Mouse (Mus musculus): ENCODE measurements around the gene Krt18. TPM values are rescaled to one million over a fixed set of nuclear protein-coding genes. Genes with fewer than 3 reads are reported as not detected.

Krt18 gene
- polyA plus RNA-seq, 1 experiment from 2014 or later, result 34.6 TPM

GRCm38 (mm10) chr15:102040277-102040676 is 12.3 kb downstream of the Krt18 start:
- Histone ChIP-seq H3K4me3 (no peak overlapping the region), H3K27ac (replicated peaks) (no peak overlapping the region), H3K9ac (no peak overlapping the region), H3K36me3 (no peaks in the 10 kb centered on the region), H3K4me2 (no peak overlapping the region), H3K9me3 (no peaks in the 10 kb centered on the region), H3K4me1 (0 out of 2 replicates have a peak, but pooled peaks cover 2% of the 10 kb centered on the region), H3K27me3 (replicated peaks) (no peaks in the 10 kb centered on the region)
- no peak for ATAC-seq (ENCODE audit: extremely low read depth, insufficient number of reproducible peaks, low FRiP score, low TSS enrichment)
- 76% methylated on average over 4 of the region's 4 CpGs for WGBS

DNA sequence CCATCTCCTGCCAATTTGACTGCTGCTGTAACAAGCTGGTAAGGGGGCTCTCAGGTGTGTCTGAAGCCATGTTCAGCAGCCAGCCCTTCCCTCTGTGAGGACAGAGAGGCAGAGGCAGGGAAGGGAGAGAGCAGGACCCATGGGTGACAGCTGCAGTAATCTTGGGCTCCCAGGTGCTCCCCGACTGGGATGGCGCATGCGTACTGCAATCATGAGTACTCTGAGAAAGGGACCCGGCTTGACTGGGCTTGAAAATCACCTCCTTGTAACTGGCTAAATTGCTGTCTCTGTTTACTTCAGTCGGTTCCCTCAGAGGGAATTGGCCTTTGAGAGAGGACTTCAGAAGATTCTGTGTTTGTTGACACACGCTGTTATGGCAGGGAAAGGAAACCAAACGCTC is 14.0 kb downstream of the Krt18 start:
- WGBS, result 60% methylated on average over 7 of the region's 7 CpGs

GRCm38 (mm10) chr15:102044745-102045144 is 16.8 kb downstream of the Krt18 start:
- H3K27ac ChIP-seq (replicated peaks), result no peak overlapping the region
- H3K27me3 ChIP-seq (replicated peaks), result no peaks in the 10 kb centered on the region
- WGBS, result 71% methylated on average over 3 of the region's 3 CpGs
- H3K4me3 ChIP-seq, result no peak overlapping the region
- H3K9me3 ChIP-seq, result no peaks in the 10 kb centered on the region
- H3K36me3 ChIP-seq, result no peaks in the 10 kb centered on the region
- no peak overlapping the region for H3K4me2 ChIP-seq
- no peak overlapping the region for H3K9ac ChIP-seq
- no peaks in the 10 kb centered on the region for H3K4me1 ChIP-seq
- ATAC-seq (ENCODE audit: extremely low read depth, insufficient number of reproducible peaks, low FRiP score, low TSS enrichment), result no peak

More for the DNA sequence above, 14.0 kb downstream of the Krt18 start:
- Histone ChIP-seq H3K4me1 (no peaks in the 10 kb centered on the region), H3K9ac (no peak overlapping the region), H3K4me3 (no peak overlapping the region), H3K4me2 (no peak overlapping the region), H3K9me3 (no peaks in the 10 kb centered on the region), H3K27me3 (replicated peaks) (no peaks in the 10 kb centered on the region), H3K27ac (replicated peaks) (no peak overlapping the region), H3K36me3 (no peaks in the 10 kb centered on the region)
- ATAC-seq (ENCODE audit: extremely low read depth, insufficient number of reproducible peaks, low FRiP score, low TSS enrichment), result no peak

DNA sequence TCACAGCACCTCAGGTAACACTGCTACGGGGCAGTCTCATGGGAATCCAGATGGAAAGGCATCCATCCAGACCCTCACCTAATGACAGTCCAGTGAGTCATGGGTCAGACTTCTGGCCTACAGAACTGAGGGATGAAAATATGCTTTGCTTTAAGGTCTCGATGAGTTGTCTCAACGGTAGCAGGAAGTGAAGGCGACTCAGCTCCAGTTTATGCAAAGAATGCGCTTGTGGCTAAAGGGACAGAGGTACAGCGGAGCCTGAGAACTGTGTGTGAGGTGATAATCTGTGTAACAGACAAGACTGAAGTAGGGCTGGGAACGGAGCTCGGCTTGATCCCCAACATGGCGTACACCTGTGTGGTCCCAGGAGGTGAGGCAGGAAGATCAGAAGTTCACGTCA is 17.7 kb downstream of the Krt18 start:
- Histone ChIP-seq H3K4me2 (no peak overlapping the region), H3K27me3 (replicated peaks) (no peaks in the 10 kb centered on the region), H3K4me3 (no peak overlapping the region), H3K36me3 (no peaks in the 10 kb centered on the region), H3K9ac (no peak overlapping the region), H3K4me1 (no peaks in the 10 kb centered on the region), H3K9me3 (no peaks in the 10 kb centered on the region), H3K27ac (replicated peaks) (no peak overlapping the region)
- ATAC-seq (ENCODE audit: extremely low read depth, insufficient number of reproducible peaks, low FRiP score, low TSS enrichment), result no peak
- 56% methylated on average over 10 of the region's 10 CpGs for WGBS

DNA sequence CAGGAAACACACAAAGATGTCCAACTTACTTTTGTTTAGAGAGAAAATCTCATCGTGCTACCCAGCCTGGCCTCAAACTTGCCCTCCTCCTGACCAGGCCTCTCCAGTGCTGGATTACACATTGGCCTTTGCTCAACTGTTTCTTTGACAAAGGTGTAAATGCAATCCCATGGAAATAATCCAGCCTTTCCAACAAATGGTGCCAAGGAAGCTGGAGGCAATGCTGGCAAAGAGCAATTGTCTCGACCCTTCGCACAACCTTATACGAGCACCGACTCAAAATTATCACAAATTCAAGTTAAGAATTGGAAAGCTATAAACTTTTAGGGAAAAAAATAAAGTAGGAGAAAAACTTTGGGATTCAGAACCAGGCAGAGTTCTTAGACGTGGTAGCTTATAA is 20.0 kb downstream of the Krt18 start:
- WGBS, result 77% methylated on average over 6 of the region's 6 CpGs
- no peak overlapping the region for H3K4me3 ChIP-seq
- H3K9ac ChIP-seq, result no peak overlapping the region
- ATAC-seq (ENCODE audit: extremely low read depth, insufficient number of reproducible peaks, low FRiP score, low TSS enrichment), result no peak
- H3K27ac ChIP-seq (replicated peaks), result no peak overlapping the region
- no peak overlapping the region for H3K4me2 ChIP-seq
- H3K4me1 ChIP-seq, result peaks cover 4% of the 10 kb centered on the region; the same call in 1 of the 2 replicates
- no peaks in the 10 kb centered on the region for H3K9me3 ChIP-seq
- no peaks in the 10 kb centered on the region for H3K36me3 ChIP-seq
- H3K27me3 ChIP-seq (replicated peaks), result no peaks in the 10 kb centered on the region

DNA sequence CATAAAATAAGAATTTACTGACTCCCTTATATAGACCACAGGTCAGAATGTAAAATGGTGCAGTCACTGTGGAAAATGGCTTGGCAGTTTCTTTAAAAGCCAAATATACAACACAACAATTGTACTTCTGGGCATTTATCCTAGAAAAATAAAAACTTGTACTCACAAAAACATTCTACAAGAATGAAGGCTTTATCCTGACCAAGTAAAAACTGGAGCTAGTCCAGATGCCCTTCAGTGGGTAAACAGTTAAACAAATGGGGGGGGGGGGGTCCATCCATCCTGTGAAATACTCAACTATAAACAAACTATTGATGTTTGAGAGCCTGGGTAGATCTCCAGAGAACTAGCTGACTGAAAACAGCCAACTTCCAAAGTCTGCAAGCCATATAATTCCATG is 21.9 kb downstream of the Krt18 start:
- H3K27ac ChIP-seq (replicated peaks), result no peak overlapping the region
- ATAC-seq (ENCODE audit: extremely low read depth, insufficient number of reproducible peaks, low FRiP score, low TSS enrichment), result no peak
- H3K36me3 ChIP-seq, result no peaks in the 10 kb centered on the region
- no peak overlapping the region for H3K4me2 ChIP-seq
- H3K27me3 ChIP-seq (replicated peaks), result no peaks in the 10 kb centered on the region
- H3K9me3 ChIP-seq, result no peaks in the 10 kb centered on the region
- no peak overlapping the region for H3K9ac ChIP-seq
- H3K4me3 ChIP-seq, result no peak overlapping the region
- H3K4me1 ChIP-seq, result peaks cover 4% of the 10 kb centered on the region; the same call in 1 of the 2 replicates

GRCm38 (mm10) chr15:102051920-102052683 is 24.1 kb downstream of the Krt18 start:
- no peak for ATAC-seq (ENCODE audit: extremely low read depth, insufficient number of reproducible peaks, low FRiP score, low TSS enrichment)
- WGBS, result 2% methylated on average over 28 of the region's 33 CpGs
- H3K4me2 ChIP-seq, result peak overlapping the region; percentile 87
- H3K9me3 ChIP-seq, result no peaks in the 10 kb centered on the region
- H3K27ac ChIP-seq (replicated peaks), result peak overlapping the region; percentile 55
- H3K36me3 ChIP-seq, result no peaks in the 10 kb centered on the region
- H3K4me1 ChIP-seq, result peaks cover 7% of the 10 kb centered on the region; the same call in 1 of the 2 replicates
- peak overlapping the region; percentile 59 for H3K4me3 ChIP-seq
- H3K9ac ChIP-seq, result peak overlapping the region; percentile 81
- no peaks in the 10 kb centered on the region for H3K27me3 ChIP-seq (replicated peaks)

DNA sequence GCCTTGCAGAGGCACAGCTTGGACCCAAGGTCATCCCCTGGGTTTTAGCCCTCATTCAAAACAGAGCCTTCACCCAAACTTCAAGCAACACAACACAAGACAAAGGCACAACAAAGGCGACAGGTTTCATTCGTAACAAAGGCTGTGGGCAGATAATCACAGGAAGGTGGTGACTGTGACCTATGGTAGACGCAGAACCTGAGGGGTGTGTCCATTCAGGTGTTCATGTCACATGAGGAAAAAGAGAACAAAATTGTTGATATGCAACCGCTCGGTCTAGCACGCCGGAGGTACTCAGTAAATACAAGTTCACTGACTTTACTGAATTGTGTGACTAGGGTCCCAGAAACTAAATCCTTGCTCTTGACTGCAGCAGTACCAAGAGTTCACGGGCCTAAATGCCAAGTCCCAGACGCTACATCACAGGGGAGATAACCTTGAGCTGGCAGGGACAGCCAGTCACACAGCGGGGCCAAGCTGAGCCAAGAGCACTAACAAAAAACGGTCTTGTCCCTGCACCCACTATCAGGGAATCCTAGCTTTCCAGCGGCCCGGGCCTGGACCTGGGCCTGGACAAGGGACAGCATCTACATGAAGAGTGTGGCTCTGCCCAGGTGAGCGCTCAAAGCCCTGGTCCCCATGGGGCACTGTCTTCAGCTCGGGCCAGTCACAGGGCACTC is 28.7 kb downstream of the Krt18 start:
- Histone ChIP-seq H3K4me3 (no peak overlapping the region), H3K4me2 (no peak overlapping the region), H3K9ac (no peak overlapping the region), H3K36me3 (no peaks in the 10 kb centered on the region), H3K9me3 (no peaks in the 10 kb centered on the region), H3K27me3 (replicated peaks) (no peaks in the 10 kb centered on the region), H3K27ac (replicated peaks) (no peak overlapping the region), H3K4me1 (peaks cover 7% of the 10 kb centered on the region; the same call in 1 of the 2 replicates)
- 72% methylated on average over 15 of the region's 15 CpGs for WGBS
- no peak for ATAC-seq (ENCODE audit: extremely low read depth, insufficient number of reproducible peaks, low FRiP score, low TSS enrichment)

DNA sequence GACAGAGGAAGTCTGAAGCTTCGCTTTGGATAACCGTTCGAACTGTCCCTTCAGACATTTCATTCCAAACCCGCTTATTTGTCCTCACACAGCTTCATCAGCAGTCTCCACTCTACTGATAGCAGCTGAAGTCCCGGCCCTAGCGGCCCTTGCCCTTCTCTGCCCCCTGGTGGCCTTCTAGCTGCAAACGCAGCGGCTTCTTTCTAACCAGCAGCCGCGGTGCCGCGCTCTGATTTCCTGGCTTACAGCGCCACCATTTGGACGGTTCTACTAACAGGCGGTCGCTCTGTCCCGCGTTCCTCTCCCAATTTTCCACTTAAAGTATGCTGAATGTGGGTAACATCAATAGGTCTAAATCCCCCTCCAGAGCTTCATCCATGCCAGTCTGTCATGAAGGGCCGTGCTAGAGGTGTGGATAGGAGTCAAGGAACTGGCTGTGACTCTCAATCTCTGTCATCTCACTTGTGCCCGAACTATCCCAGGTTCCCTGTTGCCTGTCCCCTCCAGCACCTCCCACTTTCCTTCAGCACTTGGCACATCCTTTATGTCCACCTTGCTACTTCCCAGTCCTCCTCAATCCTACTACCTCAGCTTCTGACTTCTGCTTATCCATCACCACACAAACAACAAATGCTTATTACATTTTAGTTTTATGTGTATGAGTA is 37.8 kb downstream of the Krt18 start:
- Histone ChIP-seq H3K27ac (replicated peaks) (no peak overlapping the region), H3K27me3 (replicated peaks) (peaks cover 25% of the 10 kb centered on the region), H3K9ac (peak overlapping the region; percentile 28; the same call in 1 of the 2 replicates), H3K4me2 (no peak overlapping the region), H3K4me3 (no peak overlapping the region), H3K4me1 (peaks cover 28% of the 10 kb centered on the region), H3K9me3 (no peaks in the 10 kb centered on the region), H3K36me3 (no peaks in the 10 kb centered on the region)
- 4% methylated on average over 20 of the region's 20 CpGs for WGBS
- ATAC-seq (ENCODE audit: extremely low read depth, insufficient number of reproducible peaks, low FRiP score, low TSS enrichment), result peak; percentile 56

DNA sequence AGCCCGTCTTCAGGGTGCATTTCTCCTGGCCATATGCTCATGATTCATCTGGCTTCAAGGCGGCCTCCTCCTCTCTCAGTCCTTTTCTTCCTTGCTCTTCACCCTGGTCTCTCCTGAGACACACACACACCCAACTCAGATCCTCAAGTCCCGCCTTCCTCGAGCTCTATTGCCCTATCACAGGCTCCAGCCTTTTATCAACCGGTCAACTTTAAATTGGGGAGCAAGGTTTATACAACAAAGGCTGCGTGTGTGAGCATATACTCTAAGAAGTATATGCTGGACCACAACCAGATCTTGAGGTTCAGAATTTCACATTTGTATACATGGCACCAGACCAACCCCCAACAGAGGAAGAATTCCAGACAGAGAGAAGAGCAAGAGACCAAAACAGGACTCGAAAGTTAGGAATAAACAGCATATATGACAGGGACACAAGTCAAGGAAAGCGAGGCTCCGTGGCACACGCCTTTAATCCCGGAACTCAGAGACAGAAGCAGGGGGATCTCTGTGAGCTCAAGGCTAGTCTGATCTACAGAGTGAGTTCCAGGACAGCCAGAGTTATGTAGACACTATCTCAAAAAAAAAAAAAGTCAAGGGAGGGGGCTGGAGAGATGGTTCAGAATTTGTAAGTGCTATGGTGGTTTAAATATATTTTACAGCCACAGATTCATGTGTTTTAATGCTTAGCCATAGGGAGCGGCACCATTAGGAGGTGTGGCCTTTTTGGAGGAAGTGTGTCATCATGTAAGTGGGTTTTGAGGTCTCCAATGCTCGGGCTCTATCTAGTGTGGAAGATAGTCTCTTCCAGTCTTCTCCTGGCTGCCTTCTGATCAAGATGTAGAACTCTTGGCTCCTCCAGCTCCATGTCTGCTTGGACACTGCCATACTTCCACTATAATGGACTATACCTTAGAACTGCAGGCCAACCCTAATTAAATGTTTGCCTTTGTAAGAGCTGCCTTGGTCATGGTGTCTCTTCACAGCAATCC is 42.8 kb downstream of the Krt18 start:
- Histone ChIP-seq H3K9ac (no peak overlapping the region), H3K27ac (replicated peaks) (no peak overlapping the region), H3K4me2 (no peak overlapping the region), H3K4me1 (peaks cover 17% of the 10 kb centered on the region), H3K27me3 (replicated peaks) (peaks cover 25% of the 10 kb centered on the region), H3K9me3 (no peaks in the 10 kb centered on the region), H3K36me3 (no peaks in the 10 kb centered on the region), H3K4me3 (no peak overlapping the region)
- 66% methylated on average over 13 of the region's 13 CpGs for WGBS
- no peak for ATAC-seq (ENCODE audit: extremely low read depth, insufficient number of reproducible peaks, low FRiP score, low TSS enrichment)
